Mouse (Mus musculus) spleen, postnatal 36 days (tissue): ENCODE measurements around the gene Hcls1.

Experiments
- DNase-seq, 2 experiments: peaks; one replicate each; pipeline ENCODE4 v3.0.0; 2022; ENCODE audit warnings: low spot score in 2 of 2, mixed read lengths in 1 of 2

The Hcls1 gene

GRCm38 (mm10) chr16:36930231-36931136 lies 4.3 kb upstream of the Hcls1 start:
- DNase-seq = no peak

- DNase-seq = no peak
Observed at GRCm38 (mm10) chr16:36931381-36931780, 3.4 kb upstream of the Hcls1 start.

GRCm38 (mm10) chr16:36931976-36932375 lies 2.8 kb upstream of the Hcls1 start:
- DNase-seq = no peak

GRCm38 (mm10) chr16:36932546-36932945 lies 2.2 kb upstream of the Hcls1 start:
- DNase-seq = no peak

GRCm38 (mm10) chr16:36934131-36934840 lies 497 bp upstream of the Hcls1 start:
- peak; percentile 64 to 71 for DNase-seq

- DNase-seq = peak; percentile 54 to 59
Observed at GRCm38 (mm10) chr16:36935814-36936213, 1.0 kb downstream of the Hcls1 start.

- DNase-seq = peak; percentile 73 to 74
Observed at GRCm38 (mm10) chr16:36941137-36941727, 6.4 kb downstream of the Hcls1 start.

- no peak for DNase-seq
Observed at GRCm38 (mm10) chr16:36941895-36942294, 7.1 kb downstream of the Hcls1 start.

GRCm38 (mm10) chr16:36943591-36943990 lies 8.8 kb downstream of the Hcls1 start:
- DNase-seq = no peak

GRCm38 (mm10) chr16:36944895-36945424 lies 10.2 kb downstream of the Hcls1 start:
- no peak for DNase-seq

GRCm38 (mm10) chr16:36946459-36947159 lies 11.8 kb downstream of the Hcls1 start:
- DNase-seq = no peak

GRCm38 (mm10) chr16:36947646-36948197 lies 12.9 kb downstream of the Hcls1 start:
- DNase-seq = no peak

GRCm38 (mm10) chr16:36949614-36950336 lies 15.0 kb downstream of the Hcls1 start:
- no peak for DNase-seq

- no peak for DNase-seq
Observed at GRCm38 (mm10) chr16:36951029-36951428, 16.2 kb downstream of the Hcls1 start.

GRCm38 (mm10) chr16:36955106-36955505 lies 20.3 kb downstream of the Hcls1 start:
- DNase-seq = no peak

GRCm38 (mm10) chr16:36963415-36963814 lies 28.6 kb downstream of the Hcls1 start:
- no peak for DNase-seq

- no peak for DNase-seq
Observed at GRCm38 (mm10) chr16:36979127-36979526, 44.3 kb downstream of the Hcls1 start.

- DNase-seq = no peak
Observed at GRCm38 (mm10) chr16:36983796-36984195, 49.0 kb downstream of the Hcls1 start.

- peak; percentile 70 to 76 for DNase-seq
Observed at GRCm38 (mm10) chr16:36985636-36986042, 50.9 kb downstream of the Hcls1 start.

GRCm38 (mm10) chr16:36987399-36987798 lies 52.6 kb downstream of the Hcls1 start:
- DNase-seq = no peak

GRCm38 (mm10) chr16:36988066-36988465 lies 53.3 kb downstream of the Hcls1 start:
- no peak for DNase-seq
